Mouse (Mus musculus) liver (tissue): ENCODE data around the gene Rnf39.
A peak's percentile ranks its signal among the peaks of the same experiment; 100 is the strongest.

Source experiments
- DNase-seq: peaks from one replicate; pipeline ENCODE4 v3.0.0-alpha.2; 2020; ENCODE audit warnings: mixed read lengths

The Rnf39 gene

GRCm38 (mm10) chr17:36942791-36943471 is at the start of gene Rnf39:
Rnf39 (plus strand) TSS chr17:36942918.
- no peak for DNase-seq

GRCm38 (mm10) chr17:36893387-36893786 is 49.3 kb upstream of the Rnf39 start:
- DNase-seq, result no peak

DNA sequence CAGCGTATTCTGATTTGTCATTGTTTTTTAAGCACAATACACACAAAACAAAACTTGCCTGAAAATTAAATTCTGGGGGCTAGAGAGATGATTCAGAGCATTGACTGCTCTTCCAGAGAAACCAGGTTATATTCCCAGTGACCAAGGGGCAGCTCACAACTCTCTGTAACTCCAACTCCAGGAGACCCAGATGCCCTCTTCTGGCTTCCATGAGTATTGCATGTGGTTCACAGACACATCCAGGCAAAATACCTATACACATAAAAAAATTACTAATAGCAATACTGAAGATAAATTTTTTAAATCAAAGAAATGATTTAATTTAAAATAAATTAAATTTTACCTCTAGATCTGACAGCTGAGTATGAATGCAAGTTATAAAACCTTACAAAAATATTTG is 46.1 kb upstream of the Rnf39 start:
- DNase-seq, result peak; percentile 59

GRCm38 (mm10) chr17:36897065-36897464 is 45.7 kb upstream of the Rnf39 start:
- DNase-seq, result no peak

DNA sequence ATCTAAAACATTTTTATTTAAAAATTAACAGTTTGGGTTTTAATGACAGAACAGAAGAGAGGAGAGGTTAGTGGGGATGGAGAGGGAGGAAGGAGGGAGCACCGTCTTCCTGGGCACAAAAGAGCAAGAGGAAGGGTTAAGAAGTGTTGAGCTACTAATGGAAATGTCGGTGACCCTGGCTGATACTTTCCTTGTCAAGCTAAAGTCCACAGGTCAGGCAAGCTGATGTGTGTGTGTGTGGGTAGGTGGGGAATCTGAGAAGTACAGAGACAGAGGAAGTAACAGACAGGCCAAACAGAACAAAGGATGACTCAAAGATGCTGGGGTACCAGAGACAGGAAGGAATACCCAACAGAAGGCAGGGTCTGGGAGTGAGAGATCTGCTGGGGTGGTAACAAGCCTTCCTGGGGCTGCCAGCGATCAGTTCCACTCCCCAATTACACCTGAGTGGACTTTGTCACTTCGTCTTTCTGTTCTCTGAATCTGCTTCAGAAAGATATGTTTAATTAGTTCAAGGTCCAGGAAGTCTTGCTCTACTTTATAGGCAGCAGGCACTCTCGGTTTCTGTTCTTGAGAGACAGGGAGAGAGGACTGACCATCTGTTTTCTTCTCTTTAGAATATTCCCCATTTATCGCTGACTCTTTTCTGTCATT is 45.0 kb upstream of the Rnf39 start, which contains the start of gene Trim31:
Gene Trim31 (plus strand): TSS at position 567 of the 654 bp plus-strand sequence.
- DNase-seq, result no peak

DNA sequence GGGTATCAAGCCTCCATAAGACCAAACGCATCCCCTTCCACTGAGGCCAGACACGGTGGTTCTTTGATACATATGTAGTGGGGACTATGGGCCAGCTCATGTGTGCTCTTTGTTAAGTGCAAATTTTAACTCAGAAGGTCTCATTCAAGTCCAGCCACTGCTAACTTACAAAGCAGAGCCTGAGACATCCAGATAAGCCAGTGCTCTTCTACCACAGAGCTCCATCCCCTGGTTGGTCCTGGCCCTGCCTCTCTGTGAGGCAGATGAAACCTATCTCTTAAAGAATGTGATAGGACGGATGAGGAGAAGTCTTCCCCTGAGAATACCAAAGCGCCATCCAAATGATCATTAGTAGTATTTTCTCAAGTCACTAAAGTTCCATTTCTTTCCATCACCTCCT is 43.3 kb upstream of the Rnf39 start:
- DNase-seq, result no peak

GRCm38 (mm10) chr17:36900001-36900400 is 42.7 kb upstream of the Rnf39 start:
- DNase-seq, result no peak

GRCm38 (mm10) chr17:36900691-36901090 is 42.0 kb upstream of the Rnf39 start:
- DNase-seq, result no peak

DNA sequence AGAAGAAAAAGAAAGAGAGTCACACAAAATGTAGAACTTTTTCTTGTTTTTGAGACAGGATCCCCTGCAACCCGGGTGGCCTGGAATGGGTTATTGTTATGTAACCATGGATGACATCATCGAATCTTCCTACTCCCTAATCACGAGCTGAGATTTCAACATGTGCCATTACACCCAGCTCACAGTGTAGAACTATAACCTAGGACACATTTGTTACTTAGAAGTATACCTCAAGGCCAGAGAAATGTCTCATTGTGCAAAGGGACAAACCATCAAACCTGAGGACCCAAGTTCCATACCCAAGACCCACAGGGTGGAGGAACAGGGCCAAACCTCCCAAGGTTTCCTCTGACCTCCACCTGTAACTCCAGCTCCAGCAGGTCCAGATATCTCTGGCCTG is 39.1 kb upstream of the Rnf39 start:
- no peak for DNase-seq

GRCm38 (mm10) chr17:36908235-36908634 is 34.5 kb upstream of the Rnf39 start:
- DNase-seq, result no peak

GRCm38 (mm10) chr17:36909802-36910201 is 32.9 kb upstream of the Rnf39 start:
- no peak for DNase-seq

- DNase-seq, result no peak
Measured at GRCm38 (mm10) chr17:36912031-36912430, 30.7 kb upstream of the Rnf39 start.

DNA sequence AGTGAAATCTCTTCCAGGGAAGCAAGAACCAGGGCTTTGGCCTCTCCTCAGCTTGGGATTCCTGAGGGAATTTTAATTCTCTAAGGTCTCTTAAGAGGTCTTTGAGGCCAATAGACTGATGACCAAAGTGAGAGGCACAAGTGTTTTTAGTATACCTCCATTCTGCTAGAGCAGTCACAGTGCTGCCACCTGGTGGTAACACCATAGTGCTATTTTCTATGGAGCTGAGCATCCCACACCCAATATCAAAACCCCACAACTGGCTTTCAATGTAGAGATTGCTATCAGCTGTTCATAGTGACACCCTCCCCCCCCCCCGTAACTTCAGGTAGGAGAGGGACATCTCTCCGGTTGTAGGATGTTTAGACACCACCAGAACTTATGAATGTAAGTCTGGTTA is 28.6 kb upstream of the Rnf39 start:
- DNase-seq, result peak; percentile 83

- DNase-seq, result peak; percentile 72
Measured at GRCm38 (mm10) chr17:36915076-36915475, 27.6 kb upstream of the Rnf39 start.

DNA sequence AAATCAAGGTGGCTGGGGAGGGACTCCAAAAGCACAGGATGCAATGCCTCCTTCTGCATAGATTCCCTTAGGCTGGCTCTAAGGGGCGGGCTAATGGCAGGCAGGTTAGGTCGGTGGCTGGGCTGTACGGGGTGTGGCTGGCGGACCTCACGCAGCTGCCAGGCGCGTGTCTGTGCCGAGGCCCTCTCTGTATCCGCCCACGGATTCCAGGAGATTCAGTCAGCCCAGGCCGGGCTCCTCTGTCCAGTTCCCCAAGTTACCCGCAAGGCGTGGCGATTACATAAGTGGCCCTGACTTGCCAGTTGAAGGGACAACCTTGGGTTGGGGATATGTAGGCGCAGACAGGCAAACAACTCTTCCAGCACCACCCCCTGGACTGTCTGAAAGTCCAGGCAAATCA is 22.5 kb upstream of the Rnf39 start:
- DNase-seq, result no peak

DNA sequence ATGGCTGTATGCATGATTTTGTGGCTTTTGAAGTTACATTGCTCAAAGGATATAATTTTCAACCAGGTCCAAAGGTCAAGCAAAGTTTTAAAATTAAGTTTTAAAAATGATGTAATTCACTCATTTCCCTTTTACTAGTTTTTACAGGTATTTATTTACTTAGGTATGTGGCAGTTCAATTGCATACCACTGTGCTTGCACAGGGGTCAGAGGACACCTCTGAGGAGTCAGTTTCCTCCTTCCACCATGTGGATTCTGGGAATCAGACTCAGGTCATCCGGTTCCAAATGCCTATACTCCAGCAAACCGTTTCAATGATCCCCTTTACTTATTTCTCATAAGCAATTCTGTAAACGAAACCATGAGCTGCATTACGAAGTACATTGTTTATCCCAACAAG is 20.0 kb upstream of the Rnf39 start:
- DNase-seq, result no peak

DNA sequence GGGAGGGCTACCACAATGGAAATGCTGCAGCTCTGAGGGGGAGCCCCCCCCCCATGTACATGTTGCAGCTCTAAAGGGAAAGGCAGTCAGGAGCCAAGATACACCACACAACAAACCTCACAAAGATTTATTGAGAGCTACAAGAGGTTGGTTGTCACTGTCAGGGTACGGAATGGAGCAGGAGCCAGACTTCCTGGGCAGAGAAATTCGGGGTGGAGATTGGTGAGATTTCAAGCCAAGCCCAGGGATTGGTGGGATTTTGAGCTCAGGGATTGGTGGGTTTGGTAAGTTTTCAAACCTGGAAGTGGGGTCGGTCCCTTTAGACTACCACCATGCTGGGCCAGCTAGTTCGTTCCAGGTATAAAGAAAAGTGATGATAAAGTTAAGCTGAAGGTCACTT is 19.2 kb upstream of the Rnf39 start:
- no peak for DNase-seq

- no peak for DNase-seq
Measured at GRCm38 (mm10) chr17:36927496-36928120, 15.1 kb upstream of the Rnf39 start.

DNA sequence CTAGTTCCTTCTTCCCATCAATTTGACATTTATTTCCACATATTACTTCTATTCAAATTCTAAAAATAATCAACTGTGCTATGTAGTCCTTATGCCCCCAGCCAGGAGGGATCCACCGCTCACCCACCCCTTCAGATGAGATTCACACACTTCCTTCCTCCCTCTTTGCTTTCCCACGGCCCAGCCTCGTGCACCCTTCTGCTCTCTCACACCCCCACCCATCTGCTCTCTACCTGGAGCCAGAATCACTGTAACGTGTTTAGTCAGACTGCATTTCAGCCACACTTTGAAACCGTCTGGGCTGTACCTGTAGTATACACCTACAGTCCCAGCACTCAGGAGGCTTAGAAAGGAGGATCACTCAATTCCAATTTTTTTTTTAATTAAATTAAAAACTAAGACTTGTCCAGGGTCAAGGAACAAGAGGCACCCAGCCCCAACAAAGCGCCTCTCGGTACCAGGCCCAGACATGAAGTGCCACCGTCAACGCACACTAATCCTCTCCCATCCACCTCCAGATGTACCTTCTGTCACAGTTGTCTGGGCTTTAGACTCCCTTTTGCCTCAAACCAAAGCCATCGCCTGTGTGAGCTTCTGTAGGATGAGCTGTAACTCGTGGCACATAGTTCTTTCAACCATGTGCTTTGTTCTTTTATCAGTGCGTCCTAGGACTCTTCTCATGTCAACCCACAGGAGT is 13.3 kb upstream of the Rnf39 start:
- no peak for DNase-seq

DNA sequence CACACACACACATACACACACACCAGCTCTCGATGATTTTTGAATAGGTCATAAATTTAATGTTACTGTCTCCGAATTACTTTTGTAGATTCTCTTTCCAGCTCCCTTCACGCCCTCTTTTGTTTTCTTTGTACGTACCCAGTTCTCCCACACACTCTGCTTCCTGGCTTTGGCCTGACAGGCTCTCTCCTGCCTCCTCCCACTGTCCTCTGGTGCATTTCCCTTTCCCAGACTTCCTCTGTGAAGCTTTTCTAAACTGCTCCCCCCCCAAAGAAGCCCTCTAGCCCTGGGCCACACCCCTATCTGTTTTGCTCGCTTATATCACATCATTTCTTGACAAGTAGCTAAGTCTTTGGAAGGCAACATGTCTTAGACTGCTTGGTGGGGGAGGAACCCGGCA is 12.5 kb upstream of the Rnf39 start:
- DNase-seq, result no peak

- DNase-seq, result no peak
Measured at GRCm38 (mm10) chr17:36931130-36931529, 11.6 kb upstream of the Rnf39 start.

DNA sequence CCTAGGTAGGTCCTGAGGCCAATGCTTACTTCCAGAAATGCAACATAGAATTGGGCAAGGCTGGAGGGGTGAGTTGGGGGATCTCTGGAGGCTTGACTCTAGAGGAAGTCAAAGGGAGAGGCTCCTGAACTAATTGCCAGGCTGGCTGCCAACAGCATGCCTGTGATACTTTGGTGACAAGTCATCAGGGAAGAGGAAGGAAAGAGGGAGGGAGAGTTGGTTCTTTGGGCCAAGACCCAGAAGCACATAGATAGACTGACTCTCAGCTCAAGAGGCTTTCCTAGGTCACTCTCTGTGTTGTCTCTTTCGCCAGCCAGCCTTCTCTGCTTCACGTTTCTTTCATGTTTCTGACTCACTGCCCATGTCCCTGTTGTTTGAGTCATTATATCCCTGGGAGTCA is 10.9 kb upstream of the Rnf39 start:
- no peak for DNase-seq

DNA sequence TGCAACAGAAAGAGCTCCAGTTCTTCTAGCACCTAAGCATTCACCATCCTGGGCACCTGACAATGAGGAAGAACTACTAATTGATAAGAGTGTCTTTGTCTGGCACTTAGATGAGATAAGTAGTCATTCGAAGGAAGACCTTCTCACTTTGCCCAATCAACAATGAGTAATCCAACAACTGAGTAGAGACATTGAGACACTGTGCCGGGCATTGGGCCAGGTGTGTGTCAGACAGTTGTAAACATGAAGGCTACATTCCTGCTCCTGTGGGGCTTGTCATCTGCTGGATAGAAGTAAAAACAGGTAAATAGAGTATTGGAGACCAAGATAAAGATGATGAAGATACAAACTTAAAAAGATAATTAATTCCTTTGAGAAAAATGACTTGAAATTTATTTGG is 4.7 kb upstream of the Rnf39 start:
- no peak for DNase-seq

DNA sequence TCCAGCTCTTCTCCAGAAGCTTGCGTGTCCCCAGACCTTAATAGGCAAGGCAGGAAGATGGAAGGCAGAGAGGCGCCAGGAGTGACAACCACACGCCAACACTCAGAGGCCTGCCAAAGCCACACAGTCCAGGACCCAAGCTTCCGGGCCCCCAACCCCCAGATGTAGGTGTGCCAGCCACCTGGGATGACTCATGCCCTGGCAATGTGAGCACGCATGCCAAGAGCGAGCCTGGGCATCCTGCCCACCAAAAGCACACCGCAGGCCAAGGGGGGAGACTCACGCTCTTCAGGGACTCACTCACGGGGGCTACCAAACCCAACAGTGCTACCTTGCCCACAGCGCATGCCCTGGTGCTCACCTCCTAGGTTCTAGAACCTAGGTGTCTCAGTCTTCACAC is 327 bp upstream of the Rnf39 start:
- no peak for DNase-seq
